Mouse (Mus musculus) olfactory bulb, adult 2 months (tissue): ENCODE data around the gene Hes7. TPM values are rescaled to one million over a fixed set of nuclear protein-coding genes. Genes with fewer than 3 reads are reported as not detected.

ENCODE experiments used
- H3K27ac ChIP-seq: fragments of 200-500 bp; 2 replicates; pipeline ENCODE4 v1.5.1; 2012; ENCODE audit warnings: low read depth, low read length; ENCODE audit not compliant: insufficient read depth
- H3K4me1 ChIP-seq: fragments of 200-500 bp; 2 replicates; pipeline ENCODE4 v1.6.1; 2012; ENCODE audit warnings: low read length; ENCODE audit not compliant: control insufficient read depth, insufficient read depth
- H3K4me3 ChIP-seq: fragments of 200-500 bp; 2 replicates; pipeline ENCODE4 v1.5.1; 2012; ENCODE audit warnings: mild to moderate bottlenecking, low read depth, low read length, moderate library complexity; ENCODE audit not compliant: insufficient read depth
- CTCF ChIP-seq: fragments of 200-500 bp; IDR thresholded peaks from 2 replicates; pipeline ENCODE4 v1.5.1; 2012; ENCODE audit warnings: low read depth, mild to moderate bottlenecking, low read length, moderate library complexity; ENCODE audit not compliant: insufficient read depth
- POLR2A ChIP-seq: fragments of 200-500 bp; IDR thresholded peaks from 2 replicates; pipeline ENCODE4 v1.6.1; 2012; ENCODE audit warnings: mild to moderate bottlenecking, low read depth, low read length, moderate library complexity; ENCODE audit not compliant: insufficient read depth
- WGBS: fragments of 180-500 bp; shearing (Covaris S2); methylation state at CpG from one replicate; pipeline ENCODE4 v1.1.7; 2018; 5-methylcytosine and 5-hydroxymethylcytosine counted together
- polyA plus RNA-seq: library from polyadenylated mRNA; stranded (reverse); fragments of >200 nt; gene quantifications from 2 replicates; pipeline ENCODE4 v1.2.4, GENCODE M21; 2012; ENCODE audit warnings: low replicate concordance; ENCODE audit not compliant: missing spikeins, insufficient read depth, insufficient read length

Gene Hes7
- polyA plus RNA-seq, 1 experiment = not detected

GRCm38 (mm10) chr11:69114018-69114417 lies 6.2 kb upstream of the Hes7 start:
- H3K4me1 ChIP-seq = peaks cover 7% of the 10 kb centered on the region
- WGBS = 75% methylated on average over 3 of the region's 3 CpGs
- TF ChIP-seq CTCF = no peak
- no peak for TF ChIP-seq POLR2A
- no peak overlapping the region for H3K4me3 ChIP-seq
- no peak overlapping the region for H3K27ac ChIP-seq

GRCm38 (mm10) chr11:69114621-69115020 lies 5.6 kb upstream of the Hes7 start:
- TF ChIP-seq CTCF = no peak
- TF ChIP-seq POLR2A = no peak
- 84% methylated on average over 3 of the region's 3 CpGs for WGBS
- Histone ChIP-seq H3K4me3 (no peak overlapping the region), H3K4me1 (peaks cover 6% of the 10 kb centered on the region), H3K27ac (no peak overlapping the region)

- no peak overlapping the region for H3K4me3 ChIP-seq
- peaks cover 19% of the 10 kb centered on the region for H3K4me1 ChIP-seq
- 60% methylated on average over 5 of the region's 5 CpGs for WGBS
- no peak overlapping the region for H3K27ac ChIP-seq
- TF ChIP-seq CTCF (no peak), POLR2A (no peak)
Measured at GRCm38 (mm10) chr11:69116843-69117242, 3.4 kb upstream of the Hes7 start.

- WGBS = under 1% methylated on average over 45 of the region's 45 CpGs
- no peak for TF ChIP-seq CTCF
- TF ChIP-seq POLR2A = no peak
- Histone ChIP-seq H3K4me3 (peak overlapping the region; percentile 79), H3K27ac (peak overlapping the region; percentile 68), H3K4me1 (peaks cover 19% of the 10 kb centered on the region)
Measured at GRCm38 (mm10) chr11:69117737-69118695, 2.2 kb upstream of the Hes7 start.

GRCm38 (mm10) chr11:69118765-69119164 lies 1.4 kb upstream of the Hes7 start:
- Histone ChIP-seq H3K4me3 (peak overlapping the region; percentile 79; the same call in 1 of the 2 replicates), H3K27ac (no peak overlapping the region), H3K4me1 (peaks cover 19% of the 10 kb centered on the region)
- WGBS = 6% methylated on average over 15 of the region's 15 CpGs
- TF ChIP-seq CTCF = no peak
- no peak for TF ChIP-seq POLR2A

- no peak for TF ChIP-seq POLR2A
- TF ChIP-seq CTCF = no peak
- H3K4me1 ChIP-seq = peaks cover 19% of the 10 kb centered on the region
- 72% methylated on average over 14 of the region's 14 CpGs for WGBS
- H3K4me3 ChIP-seq = no peak overlapping the region
- no peak overlapping the region for H3K27ac ChIP-seq
Measured at GRCm38 (mm10) chr11:69119446-69120155, 603 bp upstream of the Hes7 start.

- Histone ChIP-seq H3K27ac (no peak overlapping the region), H3K4me3 (peak overlapping the region; percentile 78), H3K4me1 (peaks cover 23% of the 10 kb centered on the region)
- WGBS = 10% methylated on average over 33 of the region's 33 CpGs
- no peak for TF ChIP-seq POLR2A
- no peak for TF ChIP-seq CTCF
Measured at GRCm38 (mm10) chr11:69121001-69121740, 967 bp downstream of the Hes7 start.

GRCm38 (mm10) chr11:69121741-69122335 lies 1.6 kb downstream of the Hes7 start:
- 2% methylated on average over 31 of the region's 32 CpGs for WGBS
- H3K4me1 ChIP-seq = peaks cover 23% of the 10 kb centered on the region

More at GRCm38 (mm10) chr11:69121741-69122335, 1.6 kb downstream of the Hes7 start:
- Histone ChIP-seq H3K4me3 (peak overlapping the region; percentile 78), H3K27ac (no peak overlapping the region)
- TF ChIP-seq CTCF (no peak), POLR2A (no peak)
